Mouse (Mus musculus) hindbrain, postnatal 0 days (tissue): ENCODE measurements around the gene Ptprn. TPM values are rescaled to one million over a fixed set of nuclear protein-coding genes. Genes with fewer than 3 reads are reported as not detected.

Experiments
- ATAC-seq: fragments of 200-750 bp; cut with Nextera tagmentation; 2 replicates; pipeline ENCODE4 v1.8.0; 2017; ENCODE audit warnings: mild to moderate bottlenecking, moderate TSS enrichment, moderate library complexity
- DNase-seq: peaks from one replicate; pipeline ENCODE4 v3.0.0-alpha.2; 2015; ENCODE audit warnings: low spot score
- H3K27ac ChIP-seq: fragments of 300-500 bp; sonication (generic); 2 replicates; pipeline ENCODE4 v1.5.1; 2014; ENCODE audit warnings: mild to moderate bottlenecking
- H3K27me3 ChIP-seq: fragments of 300-500 bp; sonication (generic); 2 replicates; pipeline ENCODE4 v1.6.1; 2014; ENCODE audit warnings: low read length, mixed read lengths; ENCODE audit not compliant: insufficient read depth
- H3K36me3 ChIP-seq: fragments of 300-500 bp; sonication (generic); 2 replicates; pipeline ENCODE4 v1.6.1; 2014; ENCODE audit warnings: low read length, mixed read lengths; ENCODE audit not compliant: insufficient read depth
- H3K4me1 ChIP-seq: fragments of 300-500 bp; sonication (generic); 2 replicates; pipeline ENCODE4 v1.6.1; 2014; ENCODE audit warnings: antibody characterized with exemption, low read length, mixed read lengths; ENCODE audit not compliant: insufficient read depth
- H3K4me2 ChIP-seq: fragments of 300-500 bp; sonication (generic); 2 replicates; pipeline ENCODE4 v1.6.1; 2014; ENCODE audit warnings: low read depth, mild to moderate bottlenecking, low read length, moderate library complexity, mixed read lengths
- H3K4me3 ChIP-seq: fragments of 300-500 bp; sonication (generic); 2 replicates; pipeline ENCODE4 v1.5.1; 2014; ENCODE audit warnings: low read length
- H3K9ac ChIP-seq: fragments of 300-500 bp; sonication (generic); replicated peaks from 2 replicates; pipeline ENCODE4 v1.6.1; 2014; ENCODE audit warnings: mild to moderate bottlenecking, low read length, moderate library complexity, mixed read lengths
- H3K9me3 ChIP-seq: fragments of 300-500 bp; sonication (generic); 2 replicates; pipeline ENCODE4 v1.6.1; 2016; ENCODE audit warnings: low read length, mixed read lengths
- CTCF ChIP-seq: IDR thresholded peaks from 2 replicates; pipeline ENCODE4 v1.5.1; 2016; ENCODE audit warnings: antibody characterized with exemption, control low read depth, low read depth
- WGBS: fragments of 180-500 bp; shearing (Covaris S2); extraction: QIAGEN DNeasy Blood & Tissue Kit; methylation state at CpG from one replicate; pipeline ENCODE4 v1.1.7; 2014; 5-methylcytosine and 5-hydroxymethylcytosine counted together
- polyA plus RNA-seq: library from polyadenylated mRNA; unstranded; fragments of >200 nt; fragmentation: Nextera tagmentation; extraction: Ambion mirVana; gene quantifications from 2 replicates; pipeline ENCODE4 v1.2.1, GENCODE M21; 2015
- total RNA-seq: library from RNA; depleted of rRNA; stranded (reverse); fragments of >200 nt; gene quantifications from 2 replicates; pipeline ENCODE4 v1.2.3, GENCODE M21; 2014

Gene Ptprn
- total and polyA plus RNA-seq, 2 experiments from 2014 or later: 48.3 to 132 TPM

DNA sequence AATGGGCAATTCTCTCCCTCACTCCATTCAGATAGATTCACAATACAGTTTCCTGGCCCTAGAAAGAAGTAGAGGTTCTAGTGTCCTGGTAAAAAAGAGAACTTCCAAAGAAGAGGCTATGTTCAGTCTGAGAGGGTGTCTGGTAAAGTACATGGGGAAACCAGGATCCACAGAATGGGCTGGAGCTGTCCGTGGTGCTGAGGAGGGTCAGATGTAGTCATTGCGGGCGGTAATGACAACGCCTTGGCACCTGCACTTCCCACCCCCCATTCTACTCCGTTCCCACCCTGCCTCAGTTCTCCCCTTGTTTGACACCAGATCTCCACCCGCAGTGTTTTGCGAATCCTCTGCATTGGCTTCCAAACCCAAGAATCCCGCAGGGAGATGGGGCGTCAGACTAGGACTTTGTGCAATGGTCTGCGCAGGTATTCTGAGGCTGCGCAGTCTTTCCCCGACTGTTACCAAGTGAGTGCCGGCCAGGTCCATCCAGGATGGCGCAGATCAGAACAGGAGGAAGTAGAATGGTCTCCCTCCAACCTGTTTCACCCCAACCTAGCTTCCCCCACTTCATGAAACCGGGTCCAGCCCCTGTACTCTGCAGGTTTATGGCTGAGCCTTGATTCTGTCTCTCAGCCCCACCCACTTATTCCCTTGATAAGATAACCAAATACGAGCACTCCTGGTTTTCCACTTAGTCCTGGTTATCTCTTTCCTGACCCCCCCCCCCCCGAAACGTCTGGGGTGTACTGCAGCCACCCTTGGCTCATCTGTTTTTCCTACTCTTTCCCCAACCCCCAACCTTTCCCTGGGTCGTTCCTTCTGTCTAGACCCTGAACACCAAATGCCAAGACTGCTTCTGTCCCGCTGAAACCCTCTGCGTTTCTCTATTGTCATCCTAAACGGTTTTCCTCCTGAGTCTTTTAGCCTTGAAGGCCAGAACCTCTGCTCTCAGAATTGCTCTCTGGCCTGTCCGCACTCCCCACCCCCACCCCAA, 13.2 kb upstream of the Ptprn start:
- Histone ChIP-seq H3K9me3 (no peaks in the 10 kb centered on the region), H3K27ac (peak overlapping the region; percentile 54; the same call in 1 of the 2 replicates), H3K36me3 (no peaks in the 10 kb centered on the region), H3K9ac (peak overlapping the region; percentile 53), H3K4me1 (no peaks in the 10 kb centered on the region), H3K4me2 (peak overlapping the region; percentile 60), H3K4me3 (peak overlapping the region; percentile 46), H3K27me3 (no peaks in the 10 kb centered on the region)
- WGBS: 3% methylated on average over 23 of the region's 23 CpGs
- DNase-seq: peak; percentile 68
- peak; percentile 85 for ATAC-seq
- TF ChIP-seq CTCF: no peak

DNA sequence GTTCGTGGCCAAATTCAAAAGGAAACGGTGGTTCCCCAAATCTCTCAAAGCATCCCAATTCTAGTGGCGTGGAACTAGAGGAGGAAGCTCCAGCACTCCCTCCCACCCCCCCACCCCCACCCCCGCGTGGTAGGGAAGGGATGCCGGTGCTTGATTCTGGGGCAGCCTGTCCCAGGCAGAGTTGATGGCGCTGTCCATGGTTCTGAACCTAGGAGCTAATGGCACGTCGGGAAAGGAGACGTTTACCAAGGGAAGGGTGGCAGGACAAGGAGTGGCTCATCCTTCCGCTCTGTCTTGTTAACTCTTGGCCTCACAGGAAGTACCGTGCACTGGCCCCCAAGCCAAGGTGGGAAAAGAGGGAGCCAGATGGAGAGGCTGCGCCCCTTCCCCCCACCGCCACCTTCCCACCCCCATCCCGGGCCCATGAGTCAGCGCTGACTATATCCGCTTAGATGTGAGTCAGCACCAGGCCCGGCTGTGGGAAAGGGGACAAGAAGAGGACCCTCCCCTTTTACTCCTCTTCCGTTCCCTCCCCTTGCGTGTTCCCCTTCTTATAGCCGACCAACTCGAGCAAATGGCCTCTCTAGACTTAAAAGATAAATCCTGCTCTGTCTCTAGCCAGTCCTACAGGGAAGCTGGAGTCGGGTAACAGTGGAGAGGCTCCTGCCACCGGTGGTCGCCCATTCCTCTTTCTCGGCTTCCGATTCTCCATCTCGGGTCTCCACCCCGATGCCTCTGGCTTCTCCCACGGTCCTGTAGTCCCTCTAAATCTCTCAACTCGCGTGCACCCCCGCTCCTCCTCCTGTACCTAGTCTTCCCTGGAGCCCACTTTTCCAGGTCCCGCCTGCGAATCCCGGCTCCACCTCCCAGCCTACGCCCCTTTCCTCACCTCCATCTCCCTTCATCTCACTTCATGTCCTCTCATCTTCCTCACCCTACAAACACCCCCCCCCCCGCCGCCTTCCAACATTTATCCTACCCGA, 1.0 kb downstream of the Ptprn start:
- TF ChIP-seq CTCF: no peak

DNA sequence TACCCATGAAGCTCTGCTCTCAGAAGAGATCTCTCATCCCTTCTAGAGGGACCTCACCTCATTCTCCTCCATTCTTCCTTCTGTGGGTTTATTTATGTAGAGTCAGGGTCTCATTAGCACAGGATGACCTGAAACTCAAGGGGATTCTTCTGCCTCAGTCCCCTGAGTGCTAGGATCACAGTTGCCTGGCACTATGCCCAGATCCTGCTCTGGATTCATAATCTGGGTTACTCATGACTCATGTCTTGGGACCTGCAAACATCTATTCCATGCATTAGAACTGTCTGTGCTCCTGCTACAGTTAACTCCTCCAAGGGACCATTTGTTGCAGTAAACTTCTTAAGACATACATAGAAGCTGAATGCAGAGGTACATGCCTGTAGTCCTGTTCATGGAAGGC, 3.0 kb downstream of the Ptprn start:
- no peak overlapping the region for H3K9ac ChIP-seq
- no peak overlapping the region for H3K4me3 ChIP-seq
- no peaks in the 10 kb centered on the region for H3K4me1 ChIP-seq
- no peaks in the 10 kb centered on the region for H3K36me3 ChIP-seq
- H3K27me3 ChIP-seq: peaks cover 4% of the 10 kb centered on the region
- H3K4me2 ChIP-seq: no peak overlapping the region
- no peak for TF ChIP-seq CTCF
- no peak overlapping the region for H3K27ac ChIP-seq
- H3K9me3 ChIP-seq: no peaks in the 10 kb centered on the region
- DNase-seq (no peak), ATAC-seq (no peak)

More for the DNA sequence above, 1.0 kb downstream of the Ptprn start:
- no peaks in the 10 kb centered on the region for H3K9me3 ChIP-seq
- peak overlapping the region; percentile 64 for H3K4me2 ChIP-seq
- H3K27me3 ChIP-seq: peaks cover 6% of the 10 kb centered on the region
- peak; percentile 80 for ATAC-seq
- DNase-seq: peak; percentile 66
- peak overlapping the region; percentile 60 for H3K4me3 ChIP-seq
- WGBS: under 1% methylated on average over 39 of the region's 40 CpGs
- H3K36me3 ChIP-seq: no peaks in the 10 kb centered on the region
- peak overlapping the region; percentile 55 for H3K27ac ChIP-seq
- H3K4me1 ChIP-seq: no peaks in the 10 kb centered on the region
- H3K9ac ChIP-seq: peak overlapping the region; percentile 57

DNA sequence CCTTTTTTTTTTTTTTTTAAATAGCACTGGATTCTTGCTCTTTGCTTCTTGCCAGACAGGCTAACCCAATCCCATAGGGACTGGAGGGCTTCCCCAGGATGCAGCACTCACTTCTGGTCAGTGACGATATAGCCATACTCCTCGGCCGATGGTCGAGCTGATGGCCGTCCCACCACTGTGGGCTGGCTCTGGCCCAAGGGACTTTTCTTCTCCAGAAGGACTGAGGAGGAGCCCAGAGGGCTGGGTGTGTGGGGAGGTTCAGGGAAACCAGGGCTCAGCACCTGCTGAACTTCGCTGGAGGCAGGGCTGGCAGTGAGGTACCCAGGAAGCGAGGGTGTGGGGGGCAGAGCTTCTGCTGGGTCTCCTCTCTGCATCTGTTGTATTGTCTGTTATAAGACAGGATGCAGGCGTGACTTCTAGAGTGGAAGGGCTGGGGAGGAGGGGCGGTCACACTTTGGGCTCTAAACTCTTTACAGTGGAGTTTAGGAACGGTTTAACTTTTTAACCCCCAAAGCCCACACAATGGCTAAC, 8.7 kb downstream of the Ptprn start:
- H3K9ac ChIP-seq: no peak overlapping the region
- ATAC-seq: no peak
- WGBS: 71% methylated on average over 10 of the region's 10 CpGs

DNA sequence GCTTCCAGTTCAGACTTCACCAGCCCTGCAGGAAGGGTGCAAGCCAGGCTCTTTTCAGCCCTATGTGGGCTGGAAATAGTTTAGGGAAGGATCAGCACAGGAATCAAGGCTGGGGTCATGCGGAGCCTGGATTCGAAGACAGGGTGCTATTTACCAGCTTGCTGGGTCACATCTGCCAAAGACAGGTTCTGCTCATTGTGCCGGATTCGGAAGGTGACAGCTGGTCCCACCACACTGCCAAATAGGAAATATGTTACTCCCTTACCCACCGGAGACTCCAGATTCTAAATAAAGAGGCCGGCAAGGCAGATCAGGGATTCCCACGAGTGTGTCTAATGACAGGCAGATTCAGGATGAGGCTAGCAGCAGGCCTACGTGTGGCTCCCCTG, 9.7 kb downstream of the Ptprn start:
- no peak for DNase-seq
- WGBS: 39% methylated on average over 8 of the region's 8 CpGs

More for the DNA sequence above, 8.7 kb downstream of the Ptprn start:
- Histone ChIP-seq H3K4me2 (no peak overlapping the region), H3K4me3 (no peak overlapping the region), H3K27ac (no peak overlapping the region), H3K36me3 (no peaks in the 10 kb centered on the region; the same call in 1 of the 2 replicates), H3K9me3 (no peaks in the 10 kb centered on the region), H3K4me1 (no peaks in the 10 kb centered on the region; the same call in 1 of the 2 replicates), H3K27me3 (no peaks in the 10 kb centered on the region)
- TF ChIP-seq CTCF: no peak
- DNase-seq: no peak

More for the DNA sequence above, 9.7 kb downstream of the Ptprn start:
- 0 out of 2 replicates have a peak overlapping the region, but pooled peaks have one; percentile 21 for H3K9ac ChIP-seq
- no peak overlapping the region for H3K4me3 ChIP-seq
- no peaks in the 10 kb centered on the region for H3K9me3 ChIP-seq
- 0 out of 2 replicates have a peak, but pooled peaks have one; percentile 13 for ATAC-seq
- H3K4me2 ChIP-seq: no peak overlapping the region
- TF ChIP-seq CTCF: no peak
- H3K36me3 ChIP-seq: no peaks in the 10 kb centered on the region; the same call in 1 of the 2 replicates
- H3K27ac ChIP-seq: no peak overlapping the region
- H3K4me1 ChIP-seq: no peaks in the 10 kb centered on the region; the same call in 1 of the 2 replicates
- no peaks in the 10 kb centered on the region for H3K27me3 ChIP-seq
